Mouse (Mus musculus) liver, embryonic 14.5 days (tissue): ENCODE results near the gene Atp13a2.

Experiments
- CTCF ChIP-seq: IDR thresholded peaks from 2 replicates; pipeline ENCODE4 v1.5.1; 2016; ENCODE audit warnings: antibody characterized with exemption, low read depth, control low read depth
- EP300 ChIP-seq: IDR thresholded peaks from 2 replicates; pipeline ENCODE4 v1.6.1; 2016; ENCODE audit warnings: antibody characterized with exemption, low read depth

DNA sequence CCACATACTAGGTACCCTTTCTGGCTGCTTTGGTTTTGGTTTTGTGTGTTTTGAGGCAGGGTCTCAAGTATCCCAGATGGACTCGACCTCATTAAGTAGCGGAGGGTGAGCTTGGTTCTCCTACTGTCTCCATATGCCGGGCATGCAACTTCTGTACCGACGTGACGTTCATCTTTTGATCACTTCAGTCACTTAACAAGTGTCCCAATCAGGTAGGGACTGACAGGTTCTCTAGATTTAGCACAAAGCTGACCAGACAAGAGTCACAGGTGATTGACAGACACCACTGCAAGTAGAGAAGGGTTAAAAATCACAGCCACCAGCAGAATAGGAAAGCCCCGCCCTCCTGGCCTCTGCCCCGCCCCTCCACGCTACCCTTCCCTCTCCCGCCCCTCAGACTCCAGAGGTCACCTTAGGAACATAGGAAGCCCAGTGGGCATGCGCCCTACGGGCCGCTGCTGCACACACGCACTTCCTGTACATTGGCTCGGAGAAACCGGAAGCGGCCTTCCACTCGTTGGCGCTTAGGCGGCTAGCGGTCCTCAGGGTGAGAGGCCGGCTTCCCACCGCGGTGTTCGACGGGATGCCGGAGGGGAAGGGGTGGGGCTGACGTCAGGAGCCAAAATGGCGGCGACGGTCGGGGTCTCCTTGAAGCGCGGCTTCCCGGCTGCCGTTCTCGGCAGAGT is 25.7 kb upstream of the Atp13a2 start, which contains the start of gene Sdhb:
- no peak for TF ChIP-seq CTCF
- no peak for TF ChIP-seq EP300
